Mouse (Mus musculus): ENCODE measurements at regions not wholly inside any gene's neighbourhood (a gene's known extent, or its start where the extent isn't known, plus 50 kb on each side); places are given as distances from the start of the nearest gene placed in this dataset.
A peak's percentile ranks its signal among the peaks of the same experiment; 100 is the strongest.

- Histone ChIP-seq H3K27ac (no peak overlapping the region), H3K9ac (replicated peaks; ENCODE audit: low read length) (no peak overlapping the region), H3K4me2 (ENCODE audit: low read depth, low read length) (no peak overlapping the region), H3K36me3 (ENCODE audit: insufficient read depth, low read length) (no peaks in the 10 kb centered on the region), H3K9me3 (ENCODE audit: low read length) (no peaks in the 10 kb centered on the region), H3K4me1 (ENCODE audit: insufficient read depth, low read length) (0 out of 2 replicates have a peak, but pooled peaks cover 4% of the 10 kb centered on the region), H3K4me3 (ENCODE audit: low read length) (no peak overlapping the region), H3K27me3 (ENCODE audit: insufficient read depth, low read length) (no peaks in the 10 kb centered on the region)
- no peak for TF ChIP-seq CTCF (IDR thresholded peaks at IDR 0.05; ENCODE audit: low read depth)
- ATAC-seq (no peak), DNase-seq (ENCODE audit: low spot score) (peak; percentile 13)
- 54% methylated on average over 1 of the region's 1 CpGs for WGBS
These were observed 87.5 kb upstream of the Lrrn1 start for GRCm38 (mm10) chr6:107442058-107442457.

- H3K36me3 ChIP-seq (ENCODE audit: insufficient read depth, low read length) = no peaks in the 10 kb centered on the region
- H3K27ac ChIP-seq = no peak overlapping the region
- no peak for TF ChIP-seq CTCF (IDR thresholded peaks at IDR 0.05; ENCODE audit: low read depth)
- no peaks in the 10 kb centered on the region for H3K27me3 ChIP-seq (ENCODE audit: insufficient read depth, low read length)
- ATAC-seq = no peak
- no peak overlapping the region for H3K4me2 ChIP-seq (ENCODE audit: low read depth, low read length)
- H3K9me3 ChIP-seq (ENCODE audit: low read length) = no peaks in the 10 kb centered on the region
- 55% methylated on average over 3 of the region's 3 CpGs for WGBS
- H3K4me1 ChIP-seq (ENCODE audit: insufficient read depth, low read length) = 0 out of 2 replicates have a peak, but pooled peaks cover 4% of the 10 kb centered on the region
- H3K9ac ChIP-seq (replicated peaks; ENCODE audit: low read length) = no peak overlapping the region
- peak; percentile 27 for DNase-seq (ENCODE audit: low spot score)
- H3K4me3 ChIP-seq (ENCODE audit: low read length) = no peak overlapping the region
These were observed 85.2 kb upstream of the Lrrn1 start for GRCm38 (mm10) chr6:107444336-107444735.

- H3K4me1 ChIP-seq (ENCODE audit: insufficient read depth, low read length) = no peaks in the 10 kb centered on the region
- no peak for TF ChIP-seq CTCF (IDR thresholded peaks at IDR 0.05; ENCODE audit: low read depth)
- no peak overlapping the region for H3K4me2 ChIP-seq (ENCODE audit: low read depth, low read length)
- H3K27me3 ChIP-seq (ENCODE audit: insufficient read depth, low read length) = no peaks in the 10 kb centered on the region
- H3K9ac ChIP-seq (replicated peaks; ENCODE audit: low read length) = no peak overlapping the region
- no peaks in the 10 kb centered on the region for H3K9me3 ChIP-seq (ENCODE audit: low read length)
- no peaks in the 10 kb centered on the region for H3K36me3 ChIP-seq (ENCODE audit: insufficient read depth, low read length)
- H3K4me3 ChIP-seq (ENCODE audit: low read length) = no peak overlapping the region
- H3K27ac ChIP-seq = no peak overlapping the region
- WGBS = 87% methylated on average over 1 of the region's 1 CpGs
- ATAC-seq = no peak
- no peak for DNase-seq (ENCODE audit: low spot score)
These were observed 70.3 kb upstream of the Lrrn1 start for GRCm38 (mm10) chr6:107459220-107459619.

- peak; percentile 42 for DNase-seq (ENCODE audit: low spot score)
These were observed 67.1 kb upstream of the Lrrn1 start for GRCm38 (mm10) chr6:107462440-107462839.

GRCm38 (mm10) chr6:107473395-107473794, 56.2 kb upstream of the Lrrn1 start:
- H3K27ac ChIP-seq = no peak overlapping the region
- no peak overlapping the region for H3K4me3 ChIP-seq (ENCODE audit: low read length)
- H3K4me1 ChIP-seq (ENCODE audit: insufficient read depth, low read length) = no peaks in the 10 kb centered on the region
- H3K9ac ChIP-seq (replicated peaks; ENCODE audit: low read length) = no peak overlapping the region
- ATAC-seq = no peak
- 88% methylated on average over 2 of the region's 2 CpGs for WGBS
- no peaks in the 10 kb centered on the region for H3K36me3 ChIP-seq (ENCODE audit: insufficient read depth, low read length)
- TF ChIP-seq CTCF (IDR thresholded peaks at IDR 0.05; ENCODE audit: low read depth) = no peak
- no peak for DNase-seq (ENCODE audit: low spot score)
- no peak overlapping the region for H3K4me2 ChIP-seq (ENCODE audit: low read depth, low read length)
- H3K27me3 ChIP-seq (ENCODE audit: insufficient read depth, low read length) = no peaks in the 10 kb centered on the region
- H3K9me3 ChIP-seq (ENCODE audit: low read length) = no peaks in the 10 kb centered on the region

More at GRCm38 (mm10) chr6:107462440-107462839, 67.1 kb upstream of the Lrrn1 start:
- no peak overlapping the region for H3K4me3 ChIP-seq (ENCODE audit: low read length)
- WGBS = 3% methylated on average over 2 of the region's 2 CpGs
- H3K27ac ChIP-seq = no peak overlapping the region
- H3K4me1 ChIP-seq (ENCODE audit: insufficient read depth, low read length) = no peaks in the 10 kb centered on the region
- ATAC-seq = 0 out of 2 replicates have a peak, but pooled peaks have one; percentile 38
- no peaks in the 10 kb centered on the region for H3K36me3 ChIP-seq (ENCODE audit: insufficient read depth, low read length)
- H3K4me2 ChIP-seq (ENCODE audit: low read depth, low read length) = no peak overlapping the region
- TF ChIP-seq CTCF (IDR thresholded peaks at IDR 0.05; ENCODE audit: low read depth) = no peak
- H3K9me3 ChIP-seq (ENCODE audit: low read length) = no peaks in the 10 kb centered on the region
- H3K27me3 ChIP-seq (ENCODE audit: insufficient read depth, low read length) = no peaks in the 10 kb centered on the region
- H3K9ac ChIP-seq (replicated peaks; ENCODE audit: low read length) = no peak overlapping the region

- DNase-seq (ENCODE audit: low spot score) = peak; percentile 12
- Histone ChIP-seq H3K27ac (no peak overlapping the region), H3K4me1 (ENCODE audit: insufficient read depth, low read length) (no peaks in the 10 kb centered on the region), H3K4me2 (ENCODE audit: low read depth, low read length) (no peak overlapping the region), H3K9ac (replicated peaks; ENCODE audit: low read length) (no peak overlapping the region), H3K9me3 (ENCODE audit: low read length) (no peaks in the 10 kb centered on the region), H3K36me3 (ENCODE audit: insufficient read depth, low read length) (no peaks in the 10 kb centered on the region), H3K27me3 (ENCODE audit: insufficient read depth, low read length) (no peaks in the 10 kb centered on the region), H3K4me3 (ENCODE audit: low read length) (no peak overlapping the region)
- WGBS = 73% methylated on average over 4 of the region's 4 CpGs
- TF ChIP-seq CTCF (IDR thresholded peaks at IDR 0.05; ENCODE audit: low read depth) = no peak
- ATAC-seq = no peak
These were observed 55.4 kb upstream of the Lrrn1 start for GRCm38 (mm10) chr6:107474125-107474524.

Small RNAs in the stretch of these regions (microRNA-seq; reads per million reads assigned to microRNA genes)
- 0 reads per million in 2 experiments for gene Gm27690

Measured in hindbrain, postnatal 0 days (tissue).